Mouse (Mus musculus) olfactory bulb, adult 2 months (tissue): ENCODE measurements around the gene Prdx2.

ENCODE experiments used
- CTCF ChIP-seq: fragments of 200-500 bp; IDR thresholded peaks from 2 replicates; pipeline ENCODE4 v1.5.1; 2012; ENCODE audit warnings: low read depth, mild to moderate bottlenecking, low read length, moderate library complexity; ENCODE audit not compliant: insufficient read depth
- POLR2A ChIP-seq: fragments of 200-500 bp; IDR thresholded peaks from 2 replicates; pipeline ENCODE4 v1.6.1; 2012; ENCODE audit warnings: mild to moderate bottlenecking, low read depth, low read length, moderate library complexity; ENCODE audit not compliant: insufficient read depth

GRCm38 (mm10) chr8:84978248-84978940, 9.0 kb downstream of the Prdx2 start, which contains the start of gene Junb:
- TF ChIP-seq POLR2A (peak; percentile 100), CTCF (no peak)
